Mouse (Mus musculus): ENCODE data around the gene Npnt.

Gene Npnt

GRCm38 (mm10) chr3:132859573-132859972 is 90.5 kb downstream of the Npnt start:
- DNase-seq (ENCODE audit: low read depth, low spot score): no peak

GRCm38 (mm10) chr3:132858849-132859248 is 91.2 kb downstream of the Npnt start:
- DNase-seq (ENCODE audit: low read depth, low spot score): no peak

GRCm38 (mm10) chr3:132856651-132857050 is 93.4 kb downstream of the Npnt start:
- no peak for DNase-seq (ENCODE audit: low read depth, low spot score)

GRCm38 (mm10) chr3:132855458-132856212 is 94.5 kb downstream of the Npnt start:
- no peak for DNase-seq (ENCODE audit: low read depth, low spot score)

GRCm38 (mm10) chr3:132854271-132854670 is 95.8 kb downstream of the Npnt start:
- no peak for DNase-seq (ENCODE audit: low read depth, low spot score)

GRCm38 (mm10) chr3:132851841-132852728 is 98.0 kb downstream of the Npnt start:
- no peak for DNase-seq (ENCODE audit: low read depth, low spot score)

- no peak for DNase-seq (ENCODE audit: low read depth, low spot score)
Measured at GRCm38 (mm10) chr3:132851417-132851816, 98.7 kb downstream of the Npnt start.

GRCm38 (mm10) chr3:132850431-132850830 is 99.7 kb downstream of the Npnt start:
- no peak for DNase-seq (ENCODE audit: low read depth, low spot score)

GRCm38 (mm10) chr3:132849669-132850068 is 100.4 kb downstream of the Npnt start:
- no peak for DNase-seq (ENCODE audit: low read depth, low spot score)

GRCm38 (mm10) chr3:132842676-132843075 is 107.4 kb downstream of the Npnt start:
- DNase-seq (ENCODE audit: low read depth, low spot score): no peak

- no peak for DNase-seq (ENCODE audit: low read depth, low spot score)
Measured at GRCm38 (mm10) chr3:132839516-132839915, 110.6 kb downstream of the Npnt start.

- no peak for DNase-seq (ENCODE audit: low read depth, low spot score)
Measured at GRCm38 (mm10) chr3:132838656-132839417, 111.3 kb downstream of the Npnt start.

GRCm38 (mm10) chr3:132837134-132837533 is 113.0 kb downstream of the Npnt start:
- DNase-seq (ENCODE audit: low read depth, low spot score): no peak

- DNase-seq (ENCODE audit: low read depth, low spot score): no peak
Measured at GRCm38 (mm10) chr3:132835118-132835794, 114.8 kb downstream of the Npnt start.
